Mouse (Mus musculus): Measurements from ENCODE around the gene Srpr.
A peak's percentile ranks its signal among the peaks of the same experiment; 100 is the strongest.

The Srpr gene

DNA sequence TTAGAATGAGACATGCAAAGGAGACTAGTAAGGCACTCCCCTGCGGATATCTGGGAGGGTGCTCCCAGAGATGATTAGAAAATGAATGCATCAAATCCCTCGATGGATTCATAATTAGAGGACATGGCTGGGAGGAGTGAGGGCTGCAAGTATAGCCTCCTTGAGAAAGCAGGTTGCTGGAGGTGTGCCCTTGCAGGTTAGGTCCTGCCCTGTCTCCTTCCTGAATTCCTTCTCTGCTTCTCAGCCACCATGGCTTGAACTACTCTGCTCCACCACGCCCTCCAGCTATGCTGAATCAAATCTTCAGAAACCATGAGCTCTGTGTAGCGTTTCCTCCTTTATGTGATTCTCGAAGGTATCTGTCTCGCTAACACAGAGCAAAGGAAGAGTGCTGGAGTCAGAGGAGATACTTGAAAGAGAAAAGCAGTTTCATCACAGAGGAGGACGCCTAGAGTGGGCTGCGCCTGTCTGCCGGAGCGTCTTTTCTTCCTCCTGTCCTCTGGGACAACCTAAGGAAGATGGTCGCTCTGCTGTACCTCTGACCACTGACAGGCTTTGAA lies 6.9 kb upstream of the Srpr start:
- DNase-seq = no peak

DNA sequence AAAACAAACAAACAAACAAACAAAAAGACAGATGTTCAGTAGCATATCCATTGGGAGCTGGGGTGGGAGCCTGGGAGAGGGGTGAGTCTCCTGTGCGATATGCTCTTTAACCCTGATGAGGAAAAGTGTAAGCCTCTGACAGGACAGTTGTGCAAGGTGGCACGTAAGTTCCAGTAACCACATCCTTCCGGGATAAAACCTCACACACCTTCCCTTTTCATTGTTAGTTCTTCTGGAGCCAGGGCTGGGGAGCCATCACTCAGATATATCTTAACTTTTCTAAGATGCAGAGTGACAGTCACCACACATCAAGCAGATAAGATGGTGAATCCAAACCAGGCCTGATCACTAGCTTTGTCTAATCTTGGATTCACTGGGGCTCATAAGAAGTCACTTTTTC lies 5.9 kb upstream of the Srpr start:
- DNase-seq = no peak

DNA sequence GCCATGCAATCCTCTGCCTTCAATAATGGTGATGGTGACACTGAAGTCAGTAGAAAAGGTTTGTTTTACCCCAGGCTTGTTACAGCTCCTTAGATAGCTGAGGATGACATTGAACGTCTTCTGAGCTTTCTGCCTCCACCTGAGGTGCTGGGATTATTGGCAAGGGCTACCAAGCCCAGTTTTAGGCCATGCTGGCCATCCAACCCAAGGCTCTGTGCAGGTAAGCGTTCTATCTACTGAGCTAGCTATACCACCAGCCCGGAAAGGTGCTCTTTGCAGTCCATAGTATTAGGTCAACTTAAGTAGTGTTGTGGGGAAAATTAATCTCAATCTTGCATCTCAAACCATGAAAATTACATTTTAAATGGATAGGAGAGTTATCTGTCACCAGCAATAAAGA lies 2.4 kb upstream of the Srpr start:
- DNase-seq = no peak

DNA sequence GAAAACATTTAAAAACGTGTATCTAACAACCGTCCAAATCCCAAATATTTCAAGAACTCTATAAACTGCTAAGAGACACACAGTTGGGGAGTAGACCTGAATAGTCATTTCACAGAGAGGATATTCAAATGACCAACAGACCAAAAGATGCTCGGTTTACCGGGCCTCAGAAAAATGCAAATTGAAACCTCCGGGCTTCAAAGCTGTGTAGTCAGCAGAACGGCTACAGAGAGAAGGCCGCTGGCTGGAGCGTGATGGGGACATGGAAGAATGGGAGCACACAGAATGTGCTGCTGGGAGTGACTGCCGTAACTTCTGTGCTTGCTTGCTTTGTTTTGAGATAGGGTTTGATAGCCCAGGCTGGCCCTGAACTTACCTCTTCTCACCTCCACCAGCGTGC lies 1.6 kb upstream of the Srpr start:
- no peak for DNase-seq

DNA sequence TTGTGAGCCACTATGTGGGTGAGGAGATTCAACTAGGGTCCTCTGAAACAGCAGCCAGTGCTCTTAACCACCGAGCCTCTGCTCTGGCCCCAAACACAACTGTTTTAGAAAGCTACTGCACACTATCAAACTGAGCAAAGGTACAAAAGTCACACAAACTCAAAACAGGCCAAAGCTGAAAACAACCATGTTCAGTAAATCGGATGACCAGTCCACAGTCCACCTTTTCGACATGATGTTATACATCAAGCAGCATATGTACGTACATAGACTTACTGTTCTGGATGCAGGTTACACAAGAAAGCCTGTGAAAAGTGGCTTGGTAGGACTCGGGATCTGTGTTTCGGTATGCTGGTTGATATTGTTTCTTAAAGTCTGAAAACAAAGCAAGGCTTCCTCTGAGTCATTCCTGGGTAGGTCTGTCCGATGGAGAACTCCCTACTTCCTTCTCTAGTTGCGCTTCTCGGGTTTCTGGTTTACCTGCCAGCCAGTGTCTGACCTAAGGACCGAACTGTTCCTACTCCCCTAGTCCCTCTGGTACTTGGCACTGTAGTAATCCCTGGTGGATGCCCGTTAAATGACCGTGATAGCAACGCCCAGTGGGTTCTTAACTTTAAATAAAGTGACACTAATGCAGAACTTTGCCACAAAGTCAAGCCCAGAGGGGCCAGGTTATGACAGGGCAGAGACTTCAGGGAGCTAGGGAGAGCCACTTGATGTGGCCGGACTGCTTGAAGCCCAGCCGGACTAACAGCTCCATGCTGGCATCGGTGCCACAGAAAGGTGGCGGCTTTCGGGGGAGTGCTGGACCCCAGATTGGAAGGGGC lies 817 bp upstream of the Srpr start:
- DNase-seq = peak in 1 of 2 experiments; percentile 50

DNA sequence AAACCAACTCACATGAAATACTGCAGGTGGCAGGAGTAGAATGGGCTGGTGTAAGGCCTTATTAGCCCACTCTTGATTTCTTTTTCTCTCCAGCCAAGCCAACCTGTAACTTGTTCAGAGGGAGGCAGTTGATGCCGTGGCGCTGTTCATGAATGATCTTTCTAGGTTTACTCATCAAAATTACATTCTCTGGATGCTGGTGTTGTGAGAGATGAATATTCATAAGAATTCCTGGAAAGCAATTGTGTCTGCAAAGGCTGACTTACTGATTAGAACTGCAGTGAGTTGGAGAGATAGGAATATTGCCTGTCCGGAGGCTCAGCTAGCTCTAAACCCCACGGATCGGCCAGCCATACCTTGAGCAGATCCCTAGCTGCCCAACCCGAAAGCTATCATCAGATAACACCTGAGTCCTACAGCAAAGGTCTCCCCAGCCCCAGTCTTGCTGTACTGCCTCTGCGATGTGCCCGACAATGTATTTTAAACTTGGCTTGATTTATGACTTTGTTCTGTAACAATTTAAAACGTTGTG lies 620 bp downstream of the Srpr start:
- no peak for DNase-seq

DNA sequence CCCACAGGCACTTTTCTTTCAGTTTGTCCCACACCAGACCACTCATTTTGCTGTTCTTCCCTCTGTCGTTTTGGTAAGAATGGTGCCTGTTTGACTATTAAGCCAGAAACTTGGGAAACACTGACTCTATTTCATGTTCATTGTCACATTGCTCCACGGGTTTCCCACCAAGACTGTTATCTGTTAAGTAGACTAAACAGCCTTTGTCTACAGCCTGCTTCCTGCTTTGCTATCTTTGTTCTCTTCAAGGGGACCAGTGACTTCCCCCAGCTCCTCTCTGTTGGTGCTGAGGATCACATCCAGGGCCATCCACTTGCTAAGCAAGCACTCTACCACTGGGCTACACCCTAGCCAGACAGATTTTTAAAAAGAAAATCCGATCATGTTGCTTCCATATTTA lies 3.6 kb downstream of the Srpr start:
- no peak for DNase-seq

DNA sequence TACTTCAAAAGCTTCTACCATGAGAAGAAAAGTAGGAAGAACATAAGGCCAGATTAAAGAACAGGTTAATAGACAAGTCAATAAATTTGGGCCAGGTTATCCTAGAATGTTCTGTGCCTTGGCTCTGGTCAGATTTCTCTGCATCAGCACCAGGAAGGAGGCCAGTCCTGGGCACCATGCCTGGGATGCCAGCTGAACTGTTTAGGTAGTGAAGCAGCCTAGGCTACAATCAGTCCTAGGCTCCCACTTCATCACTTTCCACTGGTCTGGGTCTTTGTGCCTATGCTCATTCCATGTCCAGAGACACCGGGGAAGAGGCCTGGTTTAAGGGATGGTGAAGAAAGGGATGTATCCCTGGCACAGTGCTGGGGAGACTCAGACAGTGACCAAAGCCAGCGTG lies 4.4 kb downstream of the Srpr start:
- DNase-seq = no peak

DNA sequence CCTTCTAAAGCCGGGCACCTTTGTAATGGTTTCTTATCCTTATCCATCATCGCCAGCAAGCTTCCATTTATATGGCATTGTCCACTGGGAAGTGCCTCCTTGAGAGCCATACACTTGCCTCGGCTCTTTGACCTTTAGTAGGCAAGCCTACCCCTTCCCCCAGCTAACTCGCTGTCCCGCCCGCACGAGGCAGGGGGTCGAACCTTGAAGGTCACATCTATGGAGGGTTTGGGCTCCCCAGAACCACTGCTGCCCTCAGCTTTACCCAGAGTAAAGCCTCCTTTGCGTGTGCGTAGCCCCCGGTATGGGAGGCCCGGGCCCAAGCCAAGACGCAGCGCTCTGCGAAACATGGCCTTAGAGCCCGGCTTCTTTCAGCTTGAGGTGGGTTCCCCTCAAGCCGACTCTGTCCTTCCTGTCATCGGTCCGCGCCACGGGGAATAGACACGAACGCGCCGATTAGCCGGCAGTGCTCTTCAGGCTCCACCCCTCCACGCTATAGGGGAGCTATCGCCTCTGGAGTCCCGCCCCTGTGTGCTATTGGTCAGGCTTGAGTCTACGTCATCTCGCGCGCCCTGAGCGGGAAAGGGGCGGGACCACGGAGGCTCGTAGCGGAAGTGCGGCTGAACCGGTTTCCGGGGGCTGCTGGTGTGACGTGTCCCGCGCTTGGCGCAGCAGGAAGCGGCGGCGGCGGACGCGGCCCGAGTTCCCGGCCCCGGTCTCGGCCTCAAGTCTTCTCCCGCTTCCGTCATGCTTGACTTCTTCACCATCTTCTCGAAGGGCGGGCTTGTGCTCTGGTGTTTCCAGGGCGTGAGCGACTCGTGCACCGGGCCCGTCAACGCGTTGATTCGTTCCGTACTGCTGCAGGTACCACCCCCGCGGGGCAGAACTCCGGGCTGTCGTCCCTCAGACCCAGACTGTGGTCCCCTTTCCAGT lies 10.8 kb downstream of the Srpr start, which contains the start of gene Foxred1:
Gene Foxred1 (minus strand): TSS at position 514 of the 933 bp plus-strand sequence.
- peak; percentile 99 for DNase-seq

DNA sequence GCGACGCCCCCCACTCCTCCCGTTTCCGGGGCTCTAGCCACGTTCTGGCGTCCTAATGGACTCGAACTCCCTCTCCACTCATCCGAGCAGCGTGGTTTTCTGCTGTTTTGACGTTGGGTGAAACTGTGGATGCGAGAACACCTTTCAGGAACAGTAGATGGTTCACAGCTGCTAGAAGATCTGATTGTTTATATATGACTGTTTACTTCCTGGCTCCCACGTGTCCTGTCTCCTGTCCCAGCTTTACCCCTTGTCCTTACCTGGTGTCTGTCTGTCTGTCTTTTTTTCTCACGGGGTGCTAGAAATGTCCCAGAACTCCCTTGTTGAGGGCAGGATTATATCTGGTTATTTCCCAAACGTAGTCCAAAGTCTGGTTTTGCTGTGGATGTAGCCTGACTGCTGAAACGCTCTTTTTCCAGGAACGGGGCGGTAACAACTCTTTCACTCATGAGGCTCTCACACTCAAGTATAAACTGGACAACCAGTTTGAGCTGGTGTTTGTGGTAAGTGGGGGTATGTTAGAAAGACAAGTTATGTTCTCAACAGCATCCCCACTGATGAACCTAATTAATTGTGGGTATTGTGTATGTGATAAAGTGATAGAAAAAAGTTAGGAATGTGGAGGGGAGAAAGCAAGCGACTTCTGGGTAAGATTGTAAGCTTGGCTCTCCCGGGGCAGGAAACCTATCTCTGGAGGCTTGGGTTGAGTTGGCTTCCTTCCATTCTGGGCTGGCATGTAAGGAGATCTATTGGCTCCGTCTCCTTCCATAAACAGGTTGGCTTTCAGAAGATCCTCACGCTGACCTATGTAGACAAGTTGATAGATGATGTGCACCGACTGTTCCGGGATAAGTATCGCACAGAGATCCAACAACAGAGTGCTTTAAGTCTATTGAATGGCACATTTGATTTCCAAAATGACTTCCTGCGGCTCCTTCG lies 11.9 kb downstream of the Srpr start:
- DNase-seq = no peak

DNA sequence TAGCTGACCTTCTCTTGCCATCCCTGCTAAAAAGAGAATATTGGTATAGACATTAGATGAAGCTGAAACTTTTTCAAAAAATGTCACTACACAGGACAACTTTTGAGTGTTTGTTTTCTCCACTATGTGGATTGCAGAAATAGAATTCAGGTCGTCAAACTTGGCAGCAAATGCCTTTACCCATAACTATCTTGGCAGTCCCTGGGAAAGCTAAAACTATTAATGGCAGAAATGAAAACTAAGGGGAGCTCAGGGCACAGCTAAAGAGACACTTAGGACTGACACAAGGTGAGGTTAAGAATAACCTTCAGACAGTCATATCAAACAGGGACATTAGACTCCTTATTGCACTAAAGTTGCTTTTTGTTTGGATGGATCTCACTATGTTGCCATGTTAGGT lies 18.0 kb downstream of the Srpr start:
- DNase-seq = no peak

DNA sequence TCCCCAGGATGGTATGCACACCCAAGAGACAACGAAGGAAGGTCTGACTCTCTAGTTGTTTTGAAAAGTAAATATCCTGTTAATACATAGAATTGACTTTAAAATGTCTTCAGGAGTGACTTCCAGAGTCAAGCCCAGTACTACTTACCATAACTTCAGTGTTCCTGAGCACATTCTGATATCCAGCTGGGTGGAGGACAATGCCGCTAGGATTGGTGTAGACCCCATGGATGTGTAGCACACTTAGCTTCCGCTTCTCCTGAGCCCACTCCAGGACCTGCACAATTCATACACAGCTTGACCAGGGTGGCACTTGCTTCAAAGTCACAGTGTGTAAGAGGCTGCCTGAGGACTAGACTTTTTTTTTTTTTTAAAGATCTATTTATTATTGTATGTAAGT lies 23.5 kb downstream of the Srpr start:
- no peak for DNase-seq

DNA sequence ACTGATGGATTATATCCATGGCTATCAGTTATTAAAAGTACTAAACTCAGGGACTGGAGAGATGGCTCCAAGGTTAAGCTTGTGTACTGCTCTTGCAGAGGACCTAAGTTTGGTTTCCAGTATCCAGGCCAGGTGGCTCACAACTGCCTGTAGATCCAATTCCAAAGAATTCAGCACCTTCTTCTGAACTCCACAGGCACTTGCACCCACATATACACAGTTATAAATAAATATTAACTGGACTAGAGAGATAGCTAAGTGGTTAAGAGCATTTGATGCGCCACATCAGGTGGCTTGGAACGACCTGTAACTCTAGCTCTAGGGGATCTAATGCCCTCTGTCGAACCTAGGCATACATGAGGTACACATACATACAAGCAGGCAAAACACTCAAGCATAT lies 28.7 kb downstream of the Srpr start:
- no peak for DNase-seq

DNA sequence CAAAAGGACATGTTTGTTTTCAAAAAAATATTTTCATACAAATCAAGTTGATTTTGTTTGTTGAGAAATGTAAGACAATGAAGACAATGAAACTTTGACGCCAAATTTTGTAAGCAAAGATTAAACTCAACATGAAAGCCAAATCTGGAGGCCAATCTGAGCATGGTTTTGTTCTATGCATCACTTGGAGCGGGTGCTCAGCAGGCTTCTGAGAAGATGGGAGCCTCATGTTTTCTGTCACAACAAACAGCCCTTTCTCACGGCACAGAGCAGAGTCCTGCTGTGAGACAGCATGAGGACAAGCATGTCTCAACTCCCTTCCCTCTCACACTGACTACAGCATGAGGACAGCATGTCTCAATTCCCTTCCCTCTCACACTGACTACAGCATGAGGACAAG lies 36.0 kb downstream of the Srpr start:
- DNase-seq = no peak

DNA sequence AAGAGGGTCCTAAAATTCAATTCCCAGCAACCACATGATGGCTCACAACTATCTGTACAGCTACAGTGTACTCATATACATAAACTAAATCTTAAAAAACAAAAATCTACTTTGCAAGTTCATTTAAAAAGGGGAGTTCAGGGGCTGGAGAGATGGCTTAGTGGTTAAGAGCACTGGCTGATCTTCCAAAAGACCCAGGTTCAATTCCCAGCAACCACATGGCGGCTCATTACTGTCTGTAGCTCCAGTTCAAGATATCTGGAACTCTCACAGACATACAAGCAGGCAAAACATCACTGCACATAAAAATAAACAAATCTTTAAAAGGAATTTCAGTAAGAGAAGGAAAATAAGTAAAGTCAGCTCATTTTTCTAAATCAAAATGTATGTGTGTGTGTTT lies 38.4 kb downstream of the Srpr start:
- no peak for DNase-seq

DNA sequence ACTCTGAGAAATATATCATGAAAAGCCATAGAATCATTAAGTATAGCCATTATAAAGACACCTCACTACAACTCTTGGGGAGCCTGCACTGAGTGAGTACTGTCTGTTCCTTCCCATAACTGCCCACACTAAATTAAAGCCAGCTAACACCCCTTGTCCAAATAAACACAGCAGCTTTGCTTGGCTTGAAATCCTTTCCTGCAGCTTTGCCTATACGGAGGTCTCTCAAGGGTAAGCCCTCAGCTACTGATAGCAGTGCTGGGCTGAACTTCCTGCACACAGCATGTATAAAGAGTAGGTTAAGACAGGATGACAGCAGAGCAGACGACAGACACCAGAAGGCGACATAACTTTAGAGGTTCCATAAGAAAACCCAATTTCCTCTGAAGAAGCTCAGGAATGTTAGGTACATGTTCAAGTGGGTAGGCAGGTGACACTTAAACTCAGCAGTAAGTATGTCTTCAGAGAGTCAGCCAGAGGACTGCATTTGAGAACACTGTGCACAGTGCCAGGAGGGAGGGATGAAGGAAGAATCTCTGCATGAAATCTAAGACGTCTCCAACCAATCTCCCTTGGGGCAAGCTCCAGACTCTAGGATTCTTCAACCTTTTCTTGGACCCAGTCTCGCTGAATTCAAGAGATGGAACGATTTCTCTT lies 39.1 kb downstream of the Srpr start:
- DNase-seq = peak; percentile 9 to 28

DNA sequence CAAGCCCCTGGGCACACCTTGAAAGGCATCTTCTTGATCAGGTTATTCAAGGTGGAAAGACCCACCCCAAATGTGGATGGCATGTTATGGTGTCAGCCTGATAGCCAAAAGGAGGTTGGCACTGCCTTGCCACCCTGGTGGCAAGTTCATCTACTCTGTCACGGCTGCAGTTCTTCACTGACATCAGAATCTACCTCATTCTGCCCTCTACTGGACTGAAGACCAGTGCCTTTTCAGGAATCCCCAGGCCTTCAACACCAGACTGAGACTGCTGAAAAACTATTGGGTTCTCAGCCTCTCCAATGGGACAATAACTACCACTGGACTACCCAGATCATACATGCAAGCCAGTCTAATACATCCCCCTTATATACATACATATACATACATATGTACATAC lies 39.8 kb downstream of the Srpr start:
- DNase-seq = no peak

DNA sequence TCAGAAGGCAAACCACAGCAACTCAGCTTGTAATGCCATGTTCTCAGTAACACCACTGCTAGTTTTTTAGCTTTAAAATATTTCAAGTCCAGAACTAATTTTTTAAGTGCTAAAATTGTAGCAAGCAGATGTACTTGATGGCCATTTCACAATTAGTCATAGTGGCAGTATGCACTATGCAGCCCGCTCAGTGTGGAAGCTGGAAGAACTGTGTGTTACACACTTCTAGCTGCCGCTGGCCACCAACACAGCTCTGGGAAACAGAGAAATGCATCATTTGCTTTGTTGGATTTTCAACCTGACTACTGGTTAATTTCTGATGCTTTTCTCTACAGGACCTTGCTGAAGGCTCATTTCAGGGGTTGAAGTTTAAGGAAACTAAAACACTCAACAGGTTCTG lies 47.4 kb downstream of the Srpr start:
- DNase-seq = no peak

DNA sequence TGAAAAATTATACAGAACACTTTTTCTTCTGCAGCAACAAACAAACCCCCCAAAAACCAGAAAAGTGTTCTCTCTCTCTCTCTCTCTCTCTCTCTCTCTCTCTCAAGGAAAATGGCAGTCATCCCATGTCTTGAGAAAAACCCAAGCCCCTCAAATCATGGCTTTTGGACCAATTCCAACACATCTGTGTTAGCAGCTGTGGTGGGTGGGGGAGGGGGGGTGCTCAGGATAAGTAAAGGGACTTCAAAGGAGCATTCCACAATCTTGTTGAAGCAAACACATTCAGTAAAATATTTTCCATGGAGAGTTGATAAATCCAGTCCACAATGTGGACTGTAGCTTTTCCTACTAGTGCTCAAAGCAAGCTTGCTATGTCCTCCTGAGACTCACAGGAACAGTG lies 49.5 kb downstream of the Srpr start:
- DNase-seq = no peak

DNA sequence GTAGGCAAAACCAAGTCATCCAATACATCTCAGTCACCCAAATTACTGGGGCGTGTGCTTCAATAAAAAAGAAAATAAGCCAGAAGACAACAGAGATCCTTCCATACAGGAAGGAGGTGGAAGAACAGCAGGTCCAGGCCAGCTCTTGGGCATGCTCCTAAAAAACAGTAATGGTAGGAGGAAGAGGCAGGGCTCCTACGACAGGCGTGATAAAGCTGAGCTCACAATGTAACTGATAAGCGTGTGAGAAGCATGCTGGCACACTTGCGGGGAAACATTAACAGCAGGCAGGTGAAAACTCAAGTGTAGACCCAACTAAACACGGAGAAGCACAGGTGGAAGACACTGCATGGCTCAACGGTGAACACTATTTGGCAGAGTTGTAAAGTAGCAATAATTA lies 57.4 kb downstream of the Srpr start:
- no peak for DNase-seq

DNA sequence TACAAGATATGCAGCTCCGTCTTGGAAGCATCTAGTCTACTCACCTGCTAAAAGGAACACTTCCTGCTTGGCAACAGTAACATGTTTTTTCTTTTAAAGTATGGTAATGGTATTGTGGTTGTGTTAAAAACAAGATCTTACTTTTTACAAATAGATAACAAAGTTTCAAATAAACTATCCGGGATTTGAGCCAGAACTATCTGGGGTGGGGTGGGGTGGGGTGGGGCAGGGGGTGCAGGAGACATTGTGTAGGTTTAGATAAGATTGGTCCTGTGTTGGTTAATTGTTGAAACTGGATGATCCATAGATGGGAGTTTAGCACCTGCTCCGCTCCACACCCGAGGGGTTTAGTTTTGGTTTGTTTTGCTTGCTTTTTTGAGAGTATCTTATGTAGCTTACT lies 62.4 kb downstream of the Srpr start:
- no peak for DNase-seq

DNA sequence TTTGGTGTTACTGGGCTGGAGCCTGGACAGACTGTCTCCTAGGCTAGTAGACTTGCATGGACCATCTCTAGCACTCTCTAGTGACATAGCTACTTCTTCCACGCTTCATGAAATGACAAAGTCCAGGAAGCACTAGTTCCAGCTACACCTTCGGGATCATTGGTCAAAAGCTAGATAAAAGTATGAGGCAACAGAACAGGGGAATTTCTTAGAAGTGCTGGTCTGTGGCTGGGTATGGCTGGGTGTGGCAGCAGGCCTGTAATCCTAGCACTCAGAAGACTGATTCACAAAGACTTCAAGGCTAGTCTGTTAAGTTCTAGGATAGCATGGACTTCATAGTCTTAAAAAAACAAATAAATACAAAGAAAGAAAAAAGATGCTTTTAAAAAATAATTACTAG lies 63.5 kb downstream of the Srpr start:
- no peak for DNase-seq
